Mouse (Mus musculus) kidney, embryonic 16.5 days (tissue): ENCODE measurements around the gene Grb10. TPM values are rescaled to one million over a fixed set of nuclear protein-coding genes. Genes with fewer than 3 reads are reported as not detected.
A peak's percentile ranks its signal among the peaks of the same experiment; 100 is the strongest.

ENCODE experiments used
- ATAC-seq: fragments of 200-750 bp; cut with Nextera tagmentation; 2 replicates; pipeline ENCODE4 v1.8.0; 2017; ENCODE audit warnings: moderate TSS enrichment; ENCODE audit not compliant: low FRiP score, low TSS enrichment
- H3K27ac ChIP-seq: fragments of 300-500 bp; sonication (generic); 2 replicates; pipeline ENCODE4 v1.5.1; 2014; ENCODE audit warnings: low read length
- H3K27me3 ChIP-seq: fragments of 300-500 bp; sonication (generic); 2 replicates; pipeline ENCODE4 v1.6.1; 2014; ENCODE audit warnings: low read length, control low read depth, mixed read lengths; ENCODE audit not compliant: insufficient read depth
- H3K36me3 ChIP-seq: fragments of 300-500 bp; sonication (generic); 2 replicates; pipeline ENCODE4 v1.6.1; 2014; ENCODE audit warnings: low read length, control low read depth, mixed read lengths; ENCODE audit not compliant: insufficient read depth
- H3K4me1 ChIP-seq: fragments of 300-500 bp; sonication (generic); 2 replicates; pipeline ENCODE4 v1.6.1; 2014; ENCODE audit warnings: low read length, control low read depth, mixed read lengths; ENCODE audit not compliant: insufficient read depth
- H3K4me2 ChIP-seq: fragments of 300-500 bp; sonication (generic); replicated peaks from 2 replicates; pipeline ENCODE4 v1.6.1; 2014; ENCODE audit warnings: low read depth, low read length
- H3K4me3 ChIP-seq: fragments of 300-500 bp; sonication (generic); 2 replicates; pipeline ENCODE4 v1.5.1; 2014; ENCODE audit warnings: mild to moderate bottlenecking, low read length
- H3K9ac ChIP-seq: fragments of 300-500 bp; sonication (generic); replicated peaks from 2 replicates; pipeline ENCODE4 v1.6.1; 2014; ENCODE audit warnings: low read length
- H3K9me3 ChIP-seq: fragments of 300-500 bp; sonication (generic); 2 replicates; pipeline ENCODE4 v1.6.1; 2016; ENCODE audit warnings: low read length, control low read depth
- WGBS: fragments of 180-500 bp; shearing (Covaris S2); extraction: QIAGEN DNeasy Blood & Tissue Kit; methylation state at CpG from one replicate; pipeline ENCODE4 v1.1.7; 2014; 5-methylcytosine and 5-hydroxymethylcytosine counted together
- polyA plus RNA-seq: library from polyadenylated mRNA; unstranded; fragments of >200 nt; fragmentation: Nextera tagmentation; extraction: Ambion mirVana; gene quantifications from 2 replicates; pipeline ENCODE4 v1.2.1, GENCODE M21; 2015

The Grb10 gene
- polyA plus RNA-seq, 1 experiment from 2014 or later = 374 TPM

DNA sequence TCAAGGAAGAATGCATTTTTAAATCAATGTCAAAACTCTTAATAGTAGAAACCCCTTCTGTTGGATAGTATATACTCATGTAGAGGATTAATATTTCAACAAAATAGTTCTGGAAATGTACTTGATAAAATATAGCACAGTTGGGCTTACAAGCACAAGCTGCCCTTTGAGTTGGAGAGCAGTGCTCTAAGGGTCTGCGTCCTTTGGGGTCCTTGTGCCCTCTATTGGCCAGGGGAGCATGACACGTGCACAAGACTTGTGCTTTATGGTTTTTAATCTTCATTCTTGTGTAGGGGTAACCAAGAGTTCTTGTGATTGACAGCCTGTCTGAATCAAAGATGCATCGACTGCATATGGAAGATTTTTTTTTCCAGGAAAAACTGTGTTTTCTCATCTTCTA, 5.8 kb upstream of the Grb10 start:
- peaks cover 35% of the 10 kb centered on the region for H3K27me3 ChIP-seq
- no peaks in the 10 kb centered on the region for H3K9me3 ChIP-seq
- WGBS = 60% methylated on average over 3 of the region's 3 CpGs
- H3K4me1 ChIP-seq = no peaks in the 10 kb centered on the region
- H3K4me3 ChIP-seq = no peak overlapping the region
- no peak overlapping the region for H3K4me2 ChIP-seq
- H3K9ac ChIP-seq = no peak overlapping the region
- H3K36me3 ChIP-seq = peaks cover 9% of the 10 kb centered on the region; the same call in 1 of the 2 replicates
- ATAC-seq = no peak
- no peak overlapping the region for H3K27ac ChIP-seq

DNA sequence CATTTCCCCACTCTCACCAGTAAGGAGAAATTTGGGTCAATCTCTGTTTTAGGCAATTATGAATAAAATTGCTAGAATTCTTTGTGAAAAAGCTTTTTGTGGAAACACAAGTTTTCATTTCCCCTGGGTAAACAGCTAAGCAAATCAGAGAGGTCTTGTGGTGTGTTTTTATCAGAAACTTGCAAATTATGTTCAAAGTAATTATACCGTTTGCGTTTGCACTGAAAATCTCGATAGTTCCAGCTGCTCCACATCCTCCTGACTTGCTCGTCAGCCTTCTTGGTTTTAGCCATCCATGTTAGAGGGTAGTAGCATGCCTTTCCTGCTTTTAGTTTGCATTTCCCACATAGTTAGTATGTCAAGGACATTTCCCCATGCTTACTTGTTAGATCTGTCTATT, 3.3 kb upstream of the Grb10 start:
- Histone ChIP-seq H3K9me3 (no peaks in the 10 kb centered on the region), H3K36me3 (peaks cover 1% of the 10 kb centered on the region; the same call in 1 of the 2 replicates), H3K4me3 (no peak overlapping the region), H3K9ac (no peak overlapping the region), H3K4me2 (no peak overlapping the region), H3K4me1 (no peaks in the 10 kb centered on the region), H3K27me3 (peaks cover 46% of the 10 kb centered on the region), H3K27ac (no peak overlapping the region)
- WGBS = 72% methylated on average over 4 of the region's 4 CpGs
- ATAC-seq = no peak

DNA sequence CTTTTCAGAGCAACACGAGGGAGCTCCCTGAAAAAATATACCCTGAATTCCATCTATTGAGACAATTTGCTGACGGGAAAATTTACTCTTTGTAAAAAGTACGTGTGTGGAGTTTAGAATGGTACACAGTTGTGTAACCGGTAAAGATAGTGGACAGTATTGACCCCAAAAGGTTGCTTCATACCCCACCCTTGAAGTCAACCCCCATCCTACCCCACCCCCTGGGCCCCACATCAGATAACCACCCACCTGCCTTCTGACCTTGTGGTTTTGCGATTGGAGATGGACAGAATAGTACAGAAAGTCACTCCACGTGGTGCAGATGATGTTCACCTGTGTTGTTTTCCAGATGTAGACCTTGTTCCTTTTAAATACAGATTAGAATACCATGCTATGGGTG, 2.9 kb upstream of the Grb10 start:
- H3K27ac ChIP-seq = no peak overlapping the region
- H3K27me3 ChIP-seq = peaks cover 50% of the 10 kb centered on the region
- H3K4me3 ChIP-seq = no peak overlapping the region
- no peaks in the 10 kb centered on the region for H3K9me3 ChIP-seq
- H3K4me1 ChIP-seq = no peaks in the 10 kb centered on the region
- H3K9ac ChIP-seq = no peak overlapping the region
- H3K4me2 ChIP-seq = no peak overlapping the region
- H3K36me3 ChIP-seq = no peaks in the 10 kb centered on the region
- no peak for ATAC-seq
- 82% methylated on average over 6 of the region's 6 CpGs for WGBS

DNA sequence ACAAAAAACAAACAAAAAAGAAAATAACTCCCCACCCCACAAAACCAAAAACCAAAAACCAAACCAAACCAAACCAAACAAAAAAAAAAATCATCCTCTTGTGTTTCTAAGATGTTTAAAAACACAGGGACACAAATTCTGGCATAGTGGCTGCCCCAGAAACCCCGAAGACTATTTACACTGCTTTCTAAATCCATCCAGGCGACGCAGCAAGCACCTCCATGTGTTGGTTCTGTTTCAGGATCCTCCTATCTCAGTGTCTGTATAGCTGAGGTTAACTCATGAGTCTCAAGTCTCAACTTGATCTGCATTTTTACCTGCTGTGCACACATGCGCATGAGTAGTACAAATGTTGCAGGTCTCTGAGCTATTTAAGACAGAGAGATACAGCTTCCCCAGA, 1.9 kb upstream of the Grb10 start:
- Histone ChIP-seq H3K4me1 (no peaks in the 10 kb centered on the region), H3K36me3 (no peaks in the 10 kb centered on the region), H3K4me2 (no peak overlapping the region), H3K4me3 (no peak overlapping the region), H3K27ac (no peak overlapping the region), H3K9ac (no peak overlapping the region), H3K27me3 (peaks cover 55% of the 10 kb centered on the region), H3K9me3 (no peaks in the 10 kb centered on the region)
- 85% methylated on average over 4 of the region's 4 CpGs for WGBS
- ATAC-seq = no peak

DNA sequence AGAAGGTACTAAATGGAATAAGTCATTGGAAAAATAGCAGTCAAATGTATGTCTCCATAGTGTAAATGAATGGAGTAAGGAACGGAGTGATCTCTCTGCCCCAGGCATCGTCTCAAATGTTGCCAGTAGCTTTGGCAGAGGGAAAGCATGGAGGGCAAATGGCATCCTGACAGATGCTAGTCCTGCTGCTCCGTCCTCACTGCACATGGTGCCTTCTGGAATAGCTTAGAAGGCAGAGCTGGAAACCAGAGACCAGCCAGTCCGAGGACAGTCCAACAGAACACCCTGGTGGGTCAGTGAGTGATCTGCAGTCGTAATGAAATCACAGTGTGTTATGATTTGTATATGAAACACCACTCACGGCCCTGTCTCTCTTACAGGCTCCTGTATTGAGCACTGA, 1.3 kb upstream of the Grb10 start:
- Histone ChIP-seq H3K27me3 (peaks cover 61% of the 10 kb centered on the region), H3K9ac (no peak overlapping the region), H3K36me3 (no peaks in the 10 kb centered on the region), H3K4me3 (no peak overlapping the region), H3K27ac (no peak overlapping the region), H3K9me3 (no peaks in the 10 kb centered on the region), H3K4me1 (no peaks in the 10 kb centered on the region), H3K4me2 (no peak overlapping the region)
- ATAC-seq = no peak
- 73% methylated on average over 6 of the region's 6 CpGs for WGBS

DNA sequence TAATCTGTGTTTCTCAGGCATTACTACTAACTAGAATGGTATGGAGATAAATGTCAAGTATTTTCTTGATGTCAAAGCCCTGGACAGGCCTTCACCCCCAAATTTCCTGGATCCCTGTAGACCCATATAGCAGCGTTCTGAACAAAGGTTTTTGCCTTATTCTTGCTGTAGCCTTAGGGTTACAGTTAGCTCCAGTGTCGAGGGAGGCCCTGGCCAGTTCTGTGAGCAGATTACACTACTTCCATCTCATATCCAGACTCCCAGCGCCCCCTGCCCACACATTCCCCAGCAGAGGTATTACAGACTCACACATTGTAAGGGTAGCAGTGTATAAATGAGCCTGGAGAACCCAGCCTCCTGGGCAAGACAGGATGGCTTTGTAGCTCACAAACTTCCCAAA, 615 bp upstream of the Grb10 start:
- no peak overlapping the region; the same call in 1 of the 2 replicates for H3K9ac ChIP-seq
- H3K4me2 ChIP-seq = no peak overlapping the region
- no peaks in the 10 kb centered on the region for H3K36me3 ChIP-seq
- H3K9me3 ChIP-seq = no peaks in the 10 kb centered on the region
- H3K27ac ChIP-seq = 0 out of 2 replicates have a peak overlapping the region, but pooled peaks have one; percentile 48
- peak; percentile 64; the same call in 1 of the 2 replicates for ATAC-seq
- WGBS = 23% methylated on average over 3 of the region's 3 CpGs
- H3K4me3 ChIP-seq = no peak overlapping the region
- H3K4me1 ChIP-seq = no peaks in the 10 kb centered on the region
- peaks cover 65% of the 10 kb centered on the region for H3K27me3 ChIP-seq

DNA sequence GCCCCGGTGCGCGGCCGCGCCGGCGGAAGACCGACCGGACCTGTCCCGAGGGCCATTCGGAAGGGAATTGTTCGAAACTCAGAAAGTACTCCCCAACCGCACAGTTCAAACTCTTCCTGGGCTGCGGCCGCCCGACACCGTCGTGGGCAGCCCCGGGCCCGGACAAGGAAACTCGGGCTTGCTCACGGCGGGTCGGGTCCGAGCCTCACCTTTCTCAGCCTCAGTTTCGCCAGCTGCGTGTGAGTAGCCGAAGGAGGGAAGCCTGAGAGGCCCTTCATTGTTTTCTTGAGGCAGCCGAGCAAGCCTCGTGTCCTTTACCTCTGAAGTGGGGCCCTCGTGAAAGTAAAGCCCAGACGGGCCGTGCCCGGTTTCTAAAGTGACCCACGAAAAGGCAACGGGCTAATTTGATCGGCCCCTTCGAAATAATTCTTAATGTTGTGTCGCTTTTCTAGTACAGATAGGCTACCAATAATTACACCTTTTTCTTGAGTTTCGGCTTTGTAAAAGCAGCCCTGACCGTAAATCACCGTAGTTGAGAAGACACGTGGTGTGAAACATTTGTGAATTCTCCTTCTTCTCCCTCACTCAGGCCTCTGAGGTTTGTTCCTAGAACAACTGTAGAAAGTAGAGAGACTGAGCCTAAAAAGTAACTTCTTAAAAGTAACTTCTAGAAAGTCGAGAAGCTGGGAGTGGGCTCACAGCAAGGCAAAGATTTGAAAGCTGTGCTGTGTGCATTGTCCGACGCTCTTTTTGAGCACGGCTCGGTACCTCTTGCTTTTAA, 604 bp downstream of the Grb10 start:
- peak overlapping the region; percentile 87 for H3K9ac ChIP-seq
- WGBS = 3% methylated on average over 48 of the region's 48 CpGs
- no peak; the same call in none of the 2 replicates for ATAC-seq
- H3K27me3 ChIP-seq = peaks cover 67% of the 10 kb centered on the region
- H3K4me3 ChIP-seq = peak overlapping the region; percentile 58
- peaks cover 4% of the 10 kb centered on the region; the same call in 1 of the 2 replicates for H3K4me1 ChIP-seq
- peak overlapping the region; percentile 65 for H3K4me2 ChIP-seq
- H3K36me3 ChIP-seq = no peaks in the 10 kb centered on the region
- no peaks in the 10 kb centered on the region; the same call in 1 of the 2 replicates for H3K9me3 ChIP-seq
- peak overlapping the region; percentile 90 for H3K27ac ChIP-seq

DNA sequence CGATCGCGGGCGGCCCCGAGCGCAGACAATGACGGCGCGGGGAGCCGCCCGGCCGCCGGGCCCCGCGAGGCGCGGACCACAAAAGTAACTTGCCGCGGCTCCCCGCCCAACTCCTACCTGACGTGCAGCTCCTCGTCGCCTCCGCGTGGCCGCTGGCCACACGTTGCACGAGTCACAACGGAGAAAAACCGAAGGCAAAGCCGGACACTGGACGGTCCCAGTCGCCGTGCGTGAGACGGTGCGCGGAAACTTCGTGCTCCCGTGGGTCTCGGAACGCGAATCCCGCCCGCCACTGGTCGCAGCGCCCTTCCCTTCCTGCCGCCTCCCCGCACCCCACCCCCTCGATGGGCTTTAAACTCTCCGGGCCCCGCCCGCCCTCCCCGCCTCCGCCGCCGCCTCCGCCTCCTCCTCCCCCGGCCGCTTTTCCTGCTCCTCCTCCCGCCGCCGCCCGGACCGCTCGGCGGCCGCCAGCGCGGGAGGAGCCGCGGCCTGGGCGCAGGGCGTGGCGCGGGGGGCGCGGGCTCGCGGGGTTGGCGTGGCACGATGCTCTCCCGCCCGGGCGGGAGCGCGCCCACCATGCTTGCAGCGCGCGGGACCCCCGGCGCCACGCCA, 1.3 kb downstream of the Grb10 start:
- 1% methylated on average over 50 of the region's 93 CpGs for WGBS
- Histone ChIP-seq H3K9me3 (no peaks in the 10 kb centered on the region; the same call in 1 of the 2 replicates), H3K9ac (peak overlapping the region; percentile 87), H3K27me3 (peaks cover 68% of the 10 kb centered on the region), H3K4me3 (peak overlapping the region; percentile 58), H3K4me2 (peak overlapping the region; percentile 65), H3K4me1 (peaks cover 9% of the 10 kb centered on the region), H3K36me3 (no peaks in the 10 kb centered on the region), H3K27ac (peak overlapping the region; percentile 90)
- peak; percentile 86 for ATAC-seq

DNA sequence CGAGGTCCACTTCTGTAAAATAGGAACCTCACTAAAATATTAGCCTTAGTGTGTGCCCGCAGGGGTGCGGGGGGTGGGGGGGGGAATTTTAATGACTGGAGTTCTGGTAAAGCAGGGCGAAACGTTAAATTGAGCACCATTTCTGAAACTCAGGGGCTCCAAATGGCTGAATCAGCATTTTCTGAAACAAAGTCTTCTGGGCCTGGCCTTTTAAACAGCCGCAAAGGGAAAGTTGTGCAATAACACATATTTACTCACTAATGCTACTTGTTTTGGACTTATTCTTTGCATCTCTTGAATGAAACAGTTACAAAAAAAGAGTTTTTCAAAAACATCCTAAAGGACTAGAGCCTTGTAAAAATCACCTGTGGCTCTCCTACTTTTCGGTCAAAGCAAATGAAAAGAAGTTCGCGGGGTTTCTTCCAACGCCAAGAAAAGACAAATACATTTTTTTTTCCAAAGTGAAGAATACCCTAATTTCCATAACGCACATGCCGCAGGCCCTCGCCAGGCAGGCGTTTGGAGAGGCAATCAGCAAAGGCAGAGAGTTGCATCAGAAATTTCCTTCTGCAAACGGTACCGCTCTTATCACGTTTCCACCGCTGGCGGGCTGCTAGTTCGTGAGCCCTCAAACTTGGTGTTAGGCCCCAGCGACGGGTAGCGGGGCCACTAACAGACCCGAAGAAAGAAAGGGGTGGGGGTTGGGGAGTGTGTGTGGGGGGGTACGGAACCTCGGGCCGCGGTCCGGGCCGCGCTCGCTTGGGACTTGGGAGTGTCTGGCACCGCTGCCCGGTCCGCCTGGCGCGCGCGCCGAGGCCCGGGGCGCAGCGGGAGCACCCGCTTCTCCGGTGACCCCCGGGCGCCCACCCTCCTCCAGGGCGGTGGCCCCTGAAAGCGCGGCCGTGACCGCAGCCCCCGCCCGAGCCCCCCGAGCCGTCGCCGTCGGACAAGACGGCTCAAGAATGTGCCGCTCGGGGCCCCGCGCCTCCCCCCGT, 2.3 kb downstream of the Grb10 start:
- peaks cover 9% of the 10 kb centered on the region for H3K4me1 ChIP-seq
- H3K36me3 ChIP-seq = no peaks in the 10 kb centered on the region
- H3K4me2 ChIP-seq = peak overlapping the region; percentile 65
- H3K9me3 ChIP-seq = no peaks in the 10 kb centered on the region; the same call in 1 of the 2 replicates
- peak overlapping the region; percentile 58 for H3K4me3 ChIP-seq
- ATAC-seq = peak; percentile 5; the same call in 1 of the 2 replicates
- H3K27me3 ChIP-seq = peaks cover 72% of the 10 kb centered on the region
- WGBS = 2% methylated on average over 63 of the region's 65 CpGs
- peak overlapping the region; percentile 86 for H3K27ac ChIP-seq
- peak overlapping the region; percentile 87 for H3K9ac ChIP-seq
